Mouse (Mus musculus) CH12.LX (cell line): Measurements from ENCODE around the gene Ldb3. TPM values are rescaled to one million over a fixed set of nuclear protein-coding genes. Genes with fewer than 3 reads are reported as not detected.

Source experiments
- DNase-seq: peaks from one replicate; pipeline ENCODE4 v3.0.0-alpha.2; 2013; ENCODE audit errors: extremely low read depth
- H3K27ac ChIP-seq: 2 replicates; pipeline ENCODE4 v1.5.1; 2012; ENCODE audit warnings: low read depth, mild to moderate bottlenecking, control low read depth, moderate library complexity; ENCODE audit not compliant: insufficient read depth
- H3K27me3 ChIP-seq: replicated peaks from 2 replicates; pipeline ENCODE3; 2012; ENCODE audit warnings: inconsistent platforms
- H3K36me3 ChIP-seq, 2 experiments: replicated peaks in 1 of 2; 2 replicates each; pipeline versions ENCODE3 to v1.6.1; 2012; ENCODE audit warnings: inconsistent platforms in 1 of 2, low read length in 1 of 2, mild to moderate bottlenecking in 1 of 2, mixed read lengths in 1 of 2, moderate library complexity in 1 of 2; ENCODE audit not compliant: control insufficient read depth in 1 of 2, insufficient read depth in 1 of 2
- H3K4me1 ChIP-seq, 2 experiments: 2 replicates each; pipeline ENCODE4 v1.6.1; 2012; ENCODE audit warnings: inconsistent platforms in 1 of 2, moderate library complexity in 1 of 2; ENCODE audit not compliant: insufficient read depth in 2 of 2, control insufficient read depth in 1 of 2
- H3K4me2 ChIP-seq: 2 replicates; pipeline ENCODE4 v1.6.1; 2012; ENCODE audit warnings: low read depth, mild to moderate bottlenecking, control low read depth; ENCODE audit not compliant: poor library complexity, insufficient read depth, severe bottlenecking
- H3K4me3 ChIP-seq, 3 experiments: fragments of 150-350 bp in 1 of 3; sonication (generic) in 1 of 3; replicated peaks in 1 of 3; 2 replicates each; pipeline versions ENCODE3 to v1.5.1; 2011 to 2012; ENCODE audit warnings: low read depth in 2 of 3, low read length in 2 of 3, mild to moderate bottlenecking in 2 of 3, moderate library complexity in 2 of 3, control low read depth in 1 of 3, improper control_type of control experiment in 1 of 3, inconsistent platforms in 1 of 3, mixed read lengths in 1 of 3; ENCODE audit not compliant: poor library complexity in 1 of 3
- H3K79me2 ChIP-seq: replicated peaks from 2 replicates; pipeline ENCODE4 v1.6.1; 2012; ENCODE audit warnings: mild to moderate bottlenecking, moderate library complexity; ENCODE audit not compliant: control insufficient read depth, poor library complexity, insufficient read depth, severe bottlenecking; ENCODE audit errors: extremely low read depth
- H3K9ac ChIP-seq: 2 replicates; pipeline ENCODE4 v1.6.1; 2012; ENCODE audit warnings: low read depth, mild to moderate bottlenecking, control low read depth, moderate library complexity; ENCODE audit not compliant: insufficient read depth
- H3K9me3 ChIP-seq: replicated peaks from 2 replicates; pipeline ENCODE3; 2012; ENCODE audit warnings: low read length, inconsistent platforms, mixed read lengths
- CTCF ChIP-seq, 2 experiments: IDR thresholded peaks in 1 of 2; conservative IDR thresholded peaks in 1 of 2; 2 replicates each; pipeline ENCODE4 v1.5.1; 2011 to 2012; ENCODE audit warnings: low read depth in 2 of 2, low read length in 2 of 2, improper control_type of control experiment in 1 of 2, inconsistent platforms in 1 of 2, mild to moderate bottlenecking in 1 of 2, moderate library complexity in 1 of 2
- ELF1 ChIP-seq: IDR thresholded peaks from 2 replicates; pipeline ENCODE4 v1.6.1; 2014; ENCODE audit warnings: low read depth, mild to moderate bottlenecking, inconsistent platforms, low read length, improper control_type of control experiment
- GABPA ChIP-seq: IDR thresholded peaks from 2 replicates; pipeline ENCODE4 v1.6.1; 2012; ENCODE audit warnings: low read depth, low read length, improper control_type of control experiment, inconsistent platforms; ENCODE audit not compliant: insufficient replicate concordance
- HCFC1 ChIP-seq: IDR thresholded peaks from 2 replicates; pipeline ENCODE4 v1.6.1; 2012; ENCODE audit warnings: low read depth, mild to moderate bottlenecking, inconsistent platforms, low read length, improper control_type of control experiment
- IRF4 ChIP-seq: IDR thresholded peaks from 2 replicates; pipeline ENCODE4 v1.6.1; 2014; ENCODE audit warnings: low read depth, mild to moderate bottlenecking, inconsistent platforms, low read length, improper control_type of control experiment
- JUN ChIP-seq: IDR thresholded peaks from 2 replicates; pipeline ENCODE4 v1.6.1; 2011; ENCODE audit warnings: low read depth, mild to moderate bottlenecking, low read length, improper control_type of control experiment, moderate library complexity; ENCODE audit not compliant: insufficient read depth
- JUND ChIP-seq: conservative IDR thresholded peaks from 2 replicates; pipeline ENCODE4 v1.6.1; 2011; ENCODE audit warnings: low read depth, low read length, improper control_type of control experiment
- KAT2A ChIP-seq: IDR thresholded peaks from 2 replicates; pipeline ENCODE4 v1.6.1; 2012; ENCODE audit warnings: low read length, improper control_type of control experiment, inconsistent platforms; ENCODE audit not compliant: insufficient replicate concordance
- MAX ChIP-seq: IDR thresholded peaks from 2 replicates; pipeline ENCODE4 v1.6.1; 2011; ENCODE audit warnings: low read length, improper control_type of control experiment
- MEF2A ChIP-seq: IDR thresholded peaks from 2 replicates; pipeline ENCODE4 v1.6.1; 2014; ENCODE audit warnings: low read depth, mild to moderate bottlenecking, inconsistent platforms, low read length, improper control_type of control experiment, borderline replicate concordance
- MXI1 ChIP-seq: IDR thresholded peaks from 2 replicates; pipeline ENCODE4 v1.6.1; 2011; ENCODE audit warnings: mild to moderate bottlenecking, low read depth, low read length, improper control_type of control experiment
- MYC ChIP-seq: IDR thresholded peaks from 2 replicates; pipeline ENCODE4 v1.6.1; 2011; ENCODE audit warnings: low read depth, mild to moderate bottlenecking, improper control_type of control experiment, low read length
- NELFE ChIP-seq: IDR thresholded peaks from 2 replicates; pipeline ENCODE4 v1.6.1; 2011; ENCODE audit warnings: low read depth, low read length, improper control_type of control experiment
- NRF1 ChIP-seq: IDR thresholded peaks from 2 replicates; pipeline ENCODE4 v1.6.1; 2014; ENCODE audit warnings: low read depth, mild to moderate bottlenecking, inconsistent platforms, low read length, improper control_type of control experiment, moderate library complexity
- PAX5 ChIP-seq: IDR thresholded peaks from 2 replicates; pipeline ENCODE4 v1.6.1; 2012; ENCODE audit warnings: low read length, inconsistent platforms, mixed read lengths
- RAD21 ChIP-seq: IDR thresholded peaks from 2 replicates; pipeline ENCODE4 v1.6.1; 2011; ENCODE audit warnings: low read depth, mild to moderate bottlenecking, low read length, improper control_type of control experiment, moderate library complexity
- RCOR1 ChIP-seq: conservative IDR thresholded peaks from 2 replicates; pipeline ENCODE4 v1.6.1; 2012; ENCODE audit warnings: low read depth, mild to moderate bottlenecking, inconsistent platforms, low read length, improper control_type of control experiment
- SIN3A ChIP-seq: IDR thresholded peaks from 2 replicates; pipeline ENCODE4 v1.6.1; 2012; ENCODE audit warnings: low read length, improper control_type of control experiment, inconsistent platforms
- SMC3 ChIP-seq: IDR thresholded peaks from 2 replicates; pipeline ENCODE4 v1.6.1; 2011; ENCODE audit warnings: low read depth, low read length, improper control_type of control experiment
- TCF12 ChIP-seq: IDR thresholded peaks from 2 replicates; pipeline ENCODE4 v1.6.1; 2014; ENCODE audit warnings: low read depth, mild to moderate bottlenecking, inconsistent platforms, low read length, improper control_type of control experiment
- USF1 ChIP-seq: IDR thresholded peaks from 2 replicates; pipeline ENCODE4 v1.6.1; 2014; ENCODE audit warnings: low read depth, mild to moderate bottlenecking, inconsistent platforms, low read length, improper control_type of control experiment
- USF2 ChIP-seq: conservative IDR thresholded peaks from 2 replicates; pipeline ENCODE4 v1.6.1; 2011; ENCODE audit warnings: low read depth, low read length, improper control_type of control experiment
- ZMIZ1 ChIP-seq: IDR thresholded peaks from 2 replicates; pipeline ENCODE4 v1.6.1; 2012; ENCODE audit warnings: low read depth, mild to moderate bottlenecking, inconsistent platforms, low read length, improper control_type of control experiment
- ZNF384 ChIP-seq: IDR thresholded peaks from 2 replicates; pipeline ENCODE4 v1.6.1; 2012; ENCODE audit warnings: low read depth, low read length, improper control_type of control experiment, inconsistent platforms
- dilution Hi-C: fragments of 300-500 bp; cut with MboI; formaldehyde crosslinking; loops from 2 replicates; pipeline ENCODE4 v1.14.3; 2020; ENCODE audit warnings: low sequenced_read_pairs; ENCODE audit not compliant: extremely low pct_unique_long_range_greater_than_20kb, extremely low pct_ligation_motif_present
- in situ Hi-C: fragments of 300-500 bp; cut with MboI; formaldehyde crosslinking; loops from 3 replicates; pipeline ENCODE4 v1.14.3; 2019; ENCODE audit warnings: low sequenced_read_pairs, low pct_ligation_motif_present, low pct_unique_long_range_greater_than_20kb, mixed read lengths
- polyA plus RNA-seq: library from polyadenylated mRNA; unstranded; fragments of >175 nt; gene quantifications from 2 replicates; pipeline ENCODE4 v1.2.1, GENCODE M21; 2012; ENCODE audit warnings: low read depth; ENCODE audit not compliant: insufficient read length
- total RNA-seq, 2 experiments: library from RNA; depleted of rRNA; stranded (reverse); fragments of 300-350 nt in 1 of 2; fragments of >200 nt in 1 of 2; gene quantifications; 2 replicates each; pipeline ENCODE4 v1.2.3; 2012 to 2014

Gene Ldb3
- total and polyA plus RNA-seq, 3 experiments, result 0.08 TPM; not detected in 2

- H3K79me2 ChIP-seq, result no peaks in the 10 kb centered on the region
- no peaks in the 10 kb centered on the region for H3K9me3 ChIP-seq
- no peak overlapping the region for H3K27ac ChIP-seq
- H3K4me1 ChIP-seq, result peaks cover 0 to 8% of the 10 kb centered on the region in 2 experiments; a peak in 2 of 4 replicates
- H3K4me2 ChIP-seq, result no peak overlapping the region
- no peaks in the 10 kb centered on the region for H3K36me3 ChIP-seq
- peak; percentile 17 for DNase-seq
- in situ Hi-C loops, result no loop called here
- H3K27me3 ChIP-seq, result peaks cover 4% of the 10 kb centered on the region
- no peak overlapping the region for H3K4me3 ChIP-seq
- H3K9ac ChIP-seq, result no peak overlapping the region
- TF ChIP-seq JUN, result no peak
- no peak for TF ChIP-seq TCF12
- TF ChIP-seq MAX, result no peak
- TF ChIP-seq NRF1, result no peak
- TF ChIP-seq ZNF384, result no peak
- no peak for TF ChIP-seq HCFC1
- TF ChIP-seq ELF1, result no peak
- no peak for TF ChIP-seq MEF2A
- no peak for TF ChIP-seq USF1
- no peak for TF ChIP-seq USF2
- TF ChIP-seq PAX5, result no peak
- peak; percentile 23 for TF ChIP-seq RAD21
- TF ChIP-seq JUND, result no peak
- TF ChIP-seq NELFE, result no peak
- TF ChIP-seq CTCF (conservative IDR thresholded peaks at IDR 0.05 in 1 of 2, IDR thresholded peaks at IDR 0.05 in 1 of 2; ENCODE audit: low read depth in 2 of 2, low read length in 2 of 2), result peak; percentile 27 to 58; a peak in 3 of 4 replicates
- TF ChIP-seq SIN3A, result no peak
- TF ChIP-seq KAT2A, result no peak
- TF ChIP-seq IRF4, result no peak
- peak; percentile 25 for TF ChIP-seq SMC3
- TF ChIP-seq, all 38 proteins: peak for 3
- dilution Hi-C loops, result loop anchor here (25.0 kb wide), 1 partner anchor 150 kb away; no protein-coding TSS in a partner anchor
Observed at GRCm38 (mm10) chr14:34612222-34612621, 23.7 kb upstream of the Ldb3 start.

- DNase-seq, result no peak
- dilution Hi-C loops (loop anchor here (25.0 kb wide), 1 partner anchor 151 kb away; no protein-coding TSS in a partner anchor), in situ Hi-C loops (no loop called here)
- H3K27ac ChIP-seq, result no peak overlapping the region
- H3K9me3 ChIP-seq, result no peaks in the 10 kb centered on the region
- H3K4me1 ChIP-seq, result peaks cover 0 to 8% of the 10 kb centered on the region in 2 experiments; a peak in 2 of 4 replicates
- H3K79me2 ChIP-seq, result no peaks in the 10 kb centered on the region
- no peak overlapping the region for H3K9ac ChIP-seq
- no peak overlapping the region for H3K4me2 ChIP-seq
- H3K36me3 ChIP-seq, result no peaks in the 10 kb centered on the region
- H3K27me3 ChIP-seq, result peaks cover 4% of the 10 kb centered on the region
- H3K4me3 ChIP-seq, result no peak overlapping the region
- no peak for TF ChIP-seq NRF1
- no peak for TF ChIP-seq ZNF384
- TF ChIP-seq MXI1, result no peak
- no peak for TF ChIP-seq RCOR1
- TF ChIP-seq MYC, result no peak
- no peak for TF ChIP-seq IRF4
- no peak for TF ChIP-seq TCF12
- no peak for TF ChIP-seq ZMIZ1
- TF ChIP-seq GABPA, result no peak
- no peak for TF ChIP-seq ELF1
- TF ChIP-seq, all 38 proteins: peak for 0
Observed at GRCm38 (mm10) chr14:34611591-34611990, 23.1 kb upstream of the Ldb3 start.
